Mouse (Mus musculus) megakaryocyte, embryonic 14.5 days (primary cell): ENCODE data around the gene Map2k5.

Source experiments
- FLI1 ChIP-seq: IDR thresholded peaks from 2 replicates; pipeline ENCODE4 v1.6.1; 2012; ENCODE audit warnings: low read length, inconsistent platforms, mixed read lengths
- GATA1 ChIP-seq: IDR thresholded peaks from 3 replicates; pipeline ENCODE4 v1.6.1; 2012; ENCODE audit warnings: mixed read lengths, low read length, inconsistent platforms, borderline replicate concordance

- no peak for TF ChIP-seq FLI1
- TF ChIP-seq GATA1, result no peak
Observed at GRCm38 (mm10) chr9:63356721-63357120, 21.0 kb downstream of the Map2k5 start.
